Mouse (Mus musculus) inflammation-experienced regulatory T-cells, adult 6 months (primary cell): ENCODE results near the gene Olfr372. TPM values are rescaled to one million over a fixed set of nuclear protein-coding genes. Genes with fewer than 3 reads are reported as not detected.
A peak's percentile ranks its signal among the peaks of the same experiment; 100 is the strongest.
"Not testable (repeated sequence)": the region's sequence is repeated elsewhere in the genome, so short reads cannot be mapped to it uniquely, and the experiment has no call there.

Experiments used
- ATAC-seq: one replicate; pipeline ENCODE4 v1.8.0; 2017
- polyA plus RNA-seq, 3 experiments: library from polyadenylated mRNA; unstranded; fragments of 100-300 nt; shearing (Covaris generic); gene quantifications; one replicate each; pipeline ENCODE4 v1.2.1; 2017

Gene Olfr372
- polyA plus RNA-seq: not detected

- not testable (repeated sequence) for ATAC-seq
Measured at GRCm38 (mm10) chr8:72040918-72041317, at the start of gene Olfr372. Gene Olfr372, plus strand, starts transcription at chr8:72041218.

DNA sequence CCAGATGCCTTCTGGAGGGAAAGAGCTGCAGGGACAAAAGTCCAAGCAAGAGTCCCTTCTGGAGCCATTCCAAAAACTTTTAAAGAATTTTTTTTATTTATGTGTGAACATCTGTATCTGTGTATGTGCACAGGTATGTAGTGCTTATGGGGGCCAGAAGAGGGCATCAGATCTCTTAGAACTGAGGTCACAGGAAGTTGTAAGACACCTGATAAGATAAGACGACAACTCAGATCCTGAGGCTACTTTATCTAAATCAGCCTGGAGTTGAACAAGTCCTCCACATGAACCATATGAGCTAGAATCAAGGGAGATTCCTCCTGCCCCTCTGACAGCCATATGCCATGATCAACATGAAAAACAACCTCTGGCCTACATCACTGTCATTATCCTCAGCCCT is 41.6 kb upstream of the Olfr372 start:
- no peak for ATAC-seq

DNA sequence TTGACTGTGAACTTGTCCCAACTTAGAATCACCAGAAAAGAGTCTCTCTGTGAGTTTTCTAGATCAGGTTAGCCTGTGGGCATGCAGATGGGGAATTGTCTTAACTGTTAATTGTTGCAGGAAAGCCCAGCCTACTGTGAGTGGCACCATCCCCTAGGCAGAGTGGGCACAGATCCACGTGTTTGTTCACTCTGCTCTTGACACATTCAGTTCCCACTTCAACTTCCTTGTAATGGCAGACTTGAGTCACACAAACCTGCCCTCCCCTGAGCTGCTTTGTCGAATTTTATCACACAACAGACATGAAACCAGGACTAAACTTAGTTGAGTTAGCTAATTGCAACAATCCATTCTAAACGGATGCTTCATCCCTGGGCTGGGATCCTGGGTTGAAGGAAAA is 40.8 kb upstream of the Olfr372 start:
- ATAC-seq: no peak

DNA sequence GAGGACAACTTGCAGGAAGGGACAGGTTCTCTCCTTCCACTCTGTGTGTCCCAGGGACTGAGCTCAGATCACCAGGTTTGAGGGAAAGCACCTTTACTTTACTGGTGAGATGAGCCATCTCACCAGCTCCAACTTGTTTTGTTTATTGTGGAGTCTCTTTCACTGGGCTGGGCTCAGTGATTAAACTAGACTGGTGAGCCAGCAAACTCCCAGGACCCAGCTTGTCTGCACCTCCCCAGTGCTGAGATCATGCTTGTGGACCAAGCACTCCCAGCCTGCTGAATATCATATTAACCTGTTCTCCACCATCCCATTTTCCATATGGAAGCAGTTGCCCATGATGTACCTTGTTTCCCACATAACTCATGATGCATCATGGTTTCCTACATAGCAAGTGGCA is 38.1 kb upstream of the Olfr372 start:
- no peak for ATAC-seq

- no peak for ATAC-seq
Measured at GRCm38 (mm10) chr8:72005912-72006311, 35.1 kb upstream of the Olfr372 start.

DNA sequence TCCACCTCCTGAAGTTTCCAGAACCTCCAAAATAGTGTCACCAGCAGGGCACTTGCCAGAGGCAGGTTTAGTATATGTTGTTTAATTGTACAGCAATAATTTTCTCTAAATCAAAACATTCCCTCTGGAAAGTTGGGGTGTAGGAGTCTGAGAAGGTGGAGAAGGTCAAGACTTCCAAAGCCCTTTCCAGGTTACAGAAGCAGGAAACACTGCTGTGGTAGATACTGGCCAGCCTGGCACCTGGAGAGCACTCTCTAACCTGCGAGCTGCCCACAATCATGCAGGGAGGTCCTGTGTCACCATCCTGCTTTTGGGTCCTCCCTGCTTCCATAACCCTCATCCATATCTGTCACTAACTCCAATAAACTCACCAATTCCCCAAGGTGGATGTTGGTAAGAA is 34.3 kb upstream of the Olfr372 start:
- ATAC-seq: no peak

DNA sequence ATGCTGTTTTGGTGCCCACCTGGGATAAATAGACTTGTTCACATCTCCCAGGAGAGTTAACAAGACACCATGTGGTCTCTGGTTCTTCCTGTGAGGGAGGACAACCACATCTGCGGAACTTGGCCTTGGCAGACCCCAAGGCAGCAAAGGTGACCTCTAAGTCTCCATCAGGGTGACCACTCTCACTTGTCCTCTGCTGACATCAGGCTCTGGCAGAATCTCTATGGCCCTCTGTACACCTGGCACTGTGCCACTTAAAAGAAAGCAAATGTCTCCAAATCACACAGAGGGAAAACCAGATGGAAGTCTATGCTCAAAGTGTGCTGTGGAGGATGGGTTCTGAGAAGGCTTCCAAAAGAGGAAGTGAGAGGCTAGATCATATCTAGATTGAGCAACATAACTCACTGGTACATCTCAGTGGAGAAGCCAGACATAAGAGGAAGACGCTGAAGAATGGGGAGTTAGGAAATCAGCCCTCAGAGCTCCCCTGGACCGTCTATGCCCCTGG is 32.8 kb upstream of the Olfr372 start:
- ATAC-seq: no peak

DNA sequence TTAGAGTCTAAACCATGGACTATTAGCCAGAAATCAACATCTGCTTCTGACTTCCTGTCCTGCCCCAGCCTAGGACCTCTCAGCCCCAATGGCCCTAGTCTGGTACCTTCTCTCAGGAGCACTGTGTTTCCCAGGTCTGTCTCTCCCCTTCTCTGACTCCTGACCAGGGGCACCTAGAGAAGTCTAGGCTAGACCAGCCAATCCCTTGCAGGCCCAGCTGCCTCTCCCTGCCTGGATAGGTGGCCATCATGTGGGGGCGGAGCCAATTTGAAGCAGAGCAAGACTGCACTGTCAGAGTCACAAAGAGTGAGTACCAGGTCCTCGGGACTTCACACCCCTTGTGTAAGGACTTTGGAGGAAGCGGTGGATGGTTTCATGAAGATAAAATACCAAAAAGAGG is 31.5 kb upstream of the Olfr372 start, which contains the start of gene Cyp4f18:
Gene Cyp4f18, minus strand, starts transcription at position 154 of the 400 bp plus-strand sequence.
- ATAC-seq: no peak

DNA sequence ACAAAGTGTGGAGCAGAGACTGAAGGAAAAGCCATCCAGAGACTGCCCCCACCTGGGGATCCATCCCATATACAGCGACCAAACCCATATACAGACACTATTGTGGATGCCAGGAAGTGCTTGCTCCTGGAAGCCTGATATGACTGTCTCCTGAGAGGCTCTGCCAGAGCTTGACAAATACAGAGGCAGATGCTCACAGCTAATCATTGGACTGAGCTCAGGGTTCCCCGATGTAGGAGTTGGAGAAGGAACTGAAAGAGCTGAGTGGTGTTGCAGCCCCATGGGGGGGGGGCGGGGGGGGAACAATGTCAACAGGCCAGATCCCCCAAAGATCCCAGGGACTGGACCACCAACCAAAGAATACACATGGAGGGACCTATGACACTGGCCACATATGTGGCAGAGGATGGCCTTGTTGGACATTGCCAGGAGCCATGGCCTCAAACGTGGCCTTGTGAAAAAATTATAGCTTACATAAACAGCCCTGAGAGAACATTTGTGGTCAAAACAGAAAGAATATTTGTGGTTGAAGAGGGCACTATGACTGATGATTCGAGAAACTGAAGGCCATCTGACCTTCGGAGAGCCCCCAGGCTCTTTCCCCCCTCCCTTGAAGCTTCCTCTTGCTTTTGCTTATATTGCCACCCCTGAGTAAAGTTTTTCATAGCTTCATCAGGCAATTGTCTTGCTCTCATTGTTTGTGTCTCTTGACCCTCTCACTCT is 27.4 kb upstream of the Olfr372 start:
- ATAC-seq: not testable (repeated sequence)

GRCm38 (mm10) chr8:72017339-72017738 is 23.7 kb upstream of the Olfr372 start:
- not testable (repeated sequence) for ATAC-seq

GRCm38 (mm10) chr8:72018141-72018540 is 22.9 kb upstream of the Olfr372 start:
- ATAC-seq: no peak

DNA sequence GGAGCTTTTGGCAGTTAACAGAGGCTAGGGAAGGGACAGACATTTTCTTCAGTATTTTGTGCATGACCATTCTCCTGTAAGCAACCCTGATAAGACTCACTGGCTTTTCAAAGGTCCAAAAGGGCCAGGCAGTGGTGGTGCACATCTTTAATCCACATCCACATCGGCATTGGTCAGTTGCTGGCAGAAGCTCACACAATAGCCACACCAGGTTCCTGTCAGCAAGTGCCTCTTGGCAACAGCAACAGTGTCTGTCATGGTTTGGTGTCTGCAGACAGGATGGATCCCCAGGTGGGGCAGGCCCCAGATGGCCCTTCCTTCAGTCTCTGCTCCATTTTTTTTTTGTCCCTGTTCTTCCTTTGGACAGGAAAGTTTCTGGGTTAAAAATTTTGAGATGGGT is 22.0 kb upstream of the Olfr372 start:
- not testable (repeated sequence) for ATAC-seq

DNA sequence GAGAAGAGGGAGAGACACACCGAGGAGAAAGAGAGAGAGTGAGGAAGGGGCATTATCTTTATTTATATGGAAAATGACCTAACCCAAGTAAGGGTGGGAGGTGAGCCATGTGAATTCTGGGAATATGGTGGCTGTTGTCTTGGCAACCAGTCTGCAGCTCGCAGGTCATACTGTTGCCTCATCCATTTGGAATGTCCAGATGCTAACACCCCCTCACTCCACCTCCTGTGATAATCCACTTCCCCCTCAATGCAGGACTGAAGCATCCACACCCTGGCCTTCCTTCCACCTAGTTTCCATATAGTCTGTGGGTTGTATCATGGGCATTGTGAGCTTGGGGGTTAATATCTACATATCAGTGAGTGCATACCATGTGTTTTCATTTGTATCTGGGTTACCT is 21.2 kb upstream of the Olfr372 start:
- no peak for ATAC-seq

GRCm38 (mm10) chr8:72024886-72025285 is 16.1 kb upstream of the Olfr372 start:
- ATAC-seq: not testable (repeated sequence)

DNA sequence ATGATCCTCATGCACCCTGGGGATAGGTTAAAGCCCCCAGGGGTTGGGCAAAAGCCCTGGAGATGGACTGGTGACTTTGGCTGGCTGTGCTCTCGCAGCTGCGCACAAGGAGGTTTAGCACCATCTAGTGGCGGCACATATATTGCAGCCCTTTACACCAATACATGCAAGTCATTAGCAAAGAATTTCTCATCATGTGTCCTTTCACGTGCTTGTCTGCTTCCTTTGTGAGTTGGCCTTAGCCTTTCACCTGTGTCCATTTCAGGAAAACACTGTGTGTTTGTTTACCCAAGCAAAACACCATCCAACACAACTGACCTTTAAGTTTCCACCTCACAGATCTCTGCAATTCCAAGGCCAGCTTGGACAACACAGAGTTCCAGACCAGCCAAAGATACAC is 8.1 kb upstream of the Olfr372 start:
- peak; percentile 63 for ATAC-seq

DNA sequence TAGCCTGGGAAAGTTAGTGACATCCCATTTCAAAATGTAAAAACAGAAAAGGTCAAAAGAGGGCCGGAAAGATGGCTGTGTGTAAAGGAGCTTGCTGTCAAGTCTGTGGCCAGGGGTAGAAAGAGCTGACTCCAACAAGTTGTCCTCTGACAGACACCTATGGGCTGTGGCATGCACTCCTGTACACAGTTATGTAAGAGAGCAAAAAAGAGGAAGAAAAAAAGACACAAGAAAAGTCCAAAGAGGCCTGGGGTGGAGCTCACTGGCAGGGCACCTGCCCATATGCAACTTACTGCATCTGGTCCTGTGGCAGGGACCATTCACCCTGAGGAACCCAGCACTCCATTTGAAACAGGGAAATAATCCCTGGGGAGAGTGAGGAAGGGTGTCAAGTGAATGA is 1.5 kb downstream of the Olfr372 start:
- ATAC-seq: no peak

- ATAC-seq: not testable (repeated sequence)
Measured at GRCm38 (mm10) chr8:72054633-72055032, 13.6 kb downstream of the Olfr372 start.

DNA sequence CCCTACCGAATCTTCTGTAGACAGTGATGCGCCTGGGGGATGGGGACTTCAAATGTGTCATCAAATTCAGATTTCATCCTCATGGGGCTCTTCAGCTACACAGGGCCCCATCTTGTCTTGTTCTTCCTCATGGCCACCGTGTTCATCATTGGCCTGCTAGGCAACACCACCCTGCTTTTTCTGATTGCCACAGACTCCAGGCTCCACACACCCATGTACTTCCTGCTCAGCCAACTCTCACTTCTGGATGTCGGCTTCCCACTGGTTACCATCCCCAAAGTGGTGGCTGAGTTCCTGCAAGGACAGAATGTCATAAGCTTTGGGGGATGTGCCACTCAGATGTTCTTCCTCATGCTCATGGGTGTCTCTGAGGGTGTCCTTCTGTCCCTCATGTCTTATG is 16.6 kb downstream of the Olfr372 start:
- ATAC-seq: not testable (repeated sequence)

GRCm38 (mm10) chr8:72066819-72067399 is 25.9 kb downstream of the Olfr372 start:
- not testable (repeated sequence) for ATAC-seq

GRCm38 (mm10) chr8:72082877-72083276 is 41.9 kb downstream of the Olfr372 start, which contains the start of gene Olfr373:
Gene Olfr373, plus strand, starts transcription at chr8:72083177.
- ATAC-seq: not testable (repeated sequence)

DNA sequence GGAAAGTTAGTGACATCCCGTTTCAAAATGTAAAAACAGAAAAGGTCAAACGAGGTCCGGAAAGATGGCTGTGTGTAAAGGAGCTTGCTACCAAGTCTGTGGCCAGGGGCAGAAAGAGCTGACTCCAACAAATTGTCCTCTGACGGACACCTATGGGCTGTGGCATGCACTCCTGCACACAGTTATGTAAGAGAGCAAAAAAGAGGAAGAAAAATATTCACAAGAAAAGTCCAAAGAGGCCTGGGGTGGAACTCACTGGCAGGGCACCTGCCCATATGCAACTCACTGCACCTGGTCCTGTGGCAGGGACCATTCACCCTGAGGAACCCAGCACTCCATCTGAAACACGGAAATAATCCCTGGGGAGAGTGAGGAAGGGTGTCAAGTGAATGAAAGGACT is 43.7 kb downstream of the Olfr372 start:
- no peak for ATAC-seq

- ATAC-seq: not testable (repeated sequence)
Measured at GRCm38 (mm10) chr8:72087611-72088010, 46.6 kb downstream of the Olfr372 start.

DNA sequence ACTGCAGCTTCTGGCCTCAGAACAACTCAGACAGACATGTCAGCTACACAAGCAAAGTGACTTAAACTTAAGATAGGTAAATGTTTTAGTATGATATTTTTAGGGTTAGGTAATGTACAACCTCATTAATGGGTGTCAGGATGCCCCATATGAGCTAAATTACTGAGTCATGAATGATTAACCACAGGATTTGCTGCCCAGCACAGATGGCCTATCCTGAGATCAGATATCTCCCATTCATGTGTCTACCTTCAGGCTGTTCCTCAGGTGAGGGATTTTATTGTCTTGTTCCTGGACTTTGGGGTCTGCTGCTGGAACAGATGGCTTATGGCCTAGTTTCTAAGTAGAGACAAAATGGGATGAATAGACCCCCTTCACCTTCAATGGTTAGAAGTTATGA is 55.7 kb downstream of the Olfr372 start:
- ATAC-seq: not testable (repeated sequence)
